Mouse (Mus musculus): ENCODE measurements at regions not wholly inside any gene's neighbourhood (a gene's known extent, or its start where the extent isn't known, plus 50 kb on each side); places are given as distances from the start of the nearest gene placed in this dataset.

- Histone ChIP-seq H3K4me1 (ENCODE audit: control insufficient read depth, insufficient read depth, low read length) (no peaks in the 10 kb centered on the region), H3K4me3 (ENCODE audit: low read depth, low read length) (no peak overlapping the region), H3K9ac (ENCODE audit: low read length) (no peak overlapping the region), H3K27ac (ENCODE audit: low read depth, low read length) (no peak overlapping the region), H3K9me3 (ENCODE audit: control insufficient read depth, low read length) (no peaks in the 10 kb centered on the region), H3K4me2 (ENCODE audit: low read depth) (no peak overlapping the region), H3K36me3 (ENCODE audit: control insufficient read depth, insufficient read depth, low read length) (no peaks in the 10 kb centered on the region), H3K27me3 (ENCODE audit: control insufficient read depth, insufficient read depth, low read length) (no peaks in the 10 kb centered on the region)
- no peak for ATAC-seq (ENCODE audit: insufficient read depth, low FRiP score, low TSS enrichment)
- DNase-seq (ENCODE audit: low spot score) = no peak
- 80% methylated on average over 3 of the region's 3 CpGs for WGBS
Measured at GRCm38 (mm10) chr3:57923061-57923460, 75.2 kb upstream of the Pfn2 start.

- Histone ChIP-seq H3K9ac (ENCODE audit: low read length) (no peak overlapping the region), H3K36me3 (ENCODE audit: control insufficient read depth, insufficient read depth, low read length) (no peaks in the 10 kb centered on the region), H3K4me2 (ENCODE audit: low read depth) (no peak overlapping the region), H3K9me3 (ENCODE audit: control insufficient read depth, low read length) (no peaks in the 10 kb centered on the region), H3K4me3 (ENCODE audit: low read depth, low read length) (no peak overlapping the region), H3K4me1 (ENCODE audit: control insufficient read depth, insufficient read depth, low read length) (no peaks in the 10 kb centered on the region), H3K27me3 (ENCODE audit: control insufficient read depth, insufficient read depth, low read length) (no peaks in the 10 kb centered on the region), H3K27ac (ENCODE audit: low read depth, low read length) (no peak overlapping the region)
- 90% methylated on average over 3 of the region's 3 CpGs for WGBS
- no peak for ATAC-seq (ENCODE audit: insufficient read depth, low FRiP score, low TSS enrichment)
- no peak for DNase-seq (ENCODE audit: low spot score)
Measured at GRCm38 (mm10) chr3:57932657-57933539, 85.0 kb upstream of the Pfn2 start.

- Histone ChIP-seq H3K36me3 (ENCODE audit: control insufficient read depth, insufficient read depth, low read length) (no peaks in the 10 kb centered on the region), H3K4me2 (ENCODE audit: low read depth) (no peak overlapping the region), H3K4me3 (ENCODE audit: low read depth, low read length) (no peak overlapping the region), H3K4me1 (ENCODE audit: control insufficient read depth, insufficient read depth, low read length) (no peaks in the 10 kb centered on the region), H3K27me3 (ENCODE audit: control insufficient read depth, insufficient read depth, low read length) (no peaks in the 10 kb centered on the region), H3K27ac (ENCODE audit: low read depth, low read length) (no peak overlapping the region), H3K9ac (ENCODE audit: low read length) (no peak overlapping the region), H3K9me3 (ENCODE audit: control insufficient read depth, low read length) (no peaks in the 10 kb centered on the region)
- DNase-seq (ENCODE audit: low spot score) (no peak), ATAC-seq (ENCODE audit: insufficient read depth, low FRiP score, low TSS enrichment) (no peak)
- 81% methylated on average over 5 of the region's 5 CpGs for WGBS
Measured at GRCm38 (mm10) chr3:57935042-57935610, 87.2 kb upstream of the Pfn2 start.

GRCm38 (mm10) chr3:57940504-57941381 is 92.9 kb upstream of the Pfn2 start:
- no peak overlapping the region for H3K9ac ChIP-seq (ENCODE audit: low read length)
- no peaks in the 10 kb centered on the region for H3K4me1 ChIP-seq (ENCODE audit: control insufficient read depth, insufficient read depth, low read length)
- no peaks in the 10 kb centered on the region for H3K27me3 ChIP-seq (ENCODE audit: control insufficient read depth, insufficient read depth, low read length)
- DNase-seq (ENCODE audit: low spot score) (no peak), ATAC-seq (ENCODE audit: insufficient read depth, low FRiP score, low TSS enrichment) (no peak)
- no peaks in the 10 kb centered on the region for H3K9me3 ChIP-seq (ENCODE audit: control insufficient read depth, low read length)
- no peaks in the 10 kb centered on the region for H3K36me3 ChIP-seq (ENCODE audit: control insufficient read depth, insufficient read depth, low read length)
- WGBS = 83% methylated on average over 4 of the region's 4 CpGs
- no peak overlapping the region for H3K4me2 ChIP-seq (ENCODE audit: low read depth)
- H3K4me3 ChIP-seq (ENCODE audit: low read depth, low read length) = no peak overlapping the region
- H3K27ac ChIP-seq (ENCODE audit: low read depth, low read length) = no peak overlapping the region

GRCm38 (mm10) chr3:57944698-57945097 is 96.8 kb upstream of the Pfn2 start:
- no peak overlapping the region for H3K4me3 ChIP-seq (ENCODE audit: low read depth, low read length)
- 85% methylated on average over 2 of the region's 2 CpGs for WGBS
- H3K27me3 ChIP-seq (ENCODE audit: control insufficient read depth, insufficient read depth, low read length) = no peaks in the 10 kb centered on the region
- no peak overlapping the region for H3K4me2 ChIP-seq (ENCODE audit: low read depth)
- no peak overlapping the region for H3K27ac ChIP-seq (ENCODE audit: low read depth, low read length)
- ATAC-seq (ENCODE audit: insufficient read depth, low FRiP score, low TSS enrichment) (no peak), DNase-seq (ENCODE audit: low spot score) (no peak)
- H3K36me3 ChIP-seq (ENCODE audit: control insufficient read depth, insufficient read depth, low read length) = no peaks in the 10 kb centered on the region
- no peak overlapping the region for H3K9ac ChIP-seq (ENCODE audit: low read length)
- H3K9me3 ChIP-seq (ENCODE audit: control insufficient read depth, low read length) = no peaks in the 10 kb centered on the region
- H3K4me1 ChIP-seq (ENCODE audit: control insufficient read depth, insufficient read depth, low read length) = no peaks in the 10 kb centered on the region

- Histone ChIP-seq H3K27me3 (ENCODE audit: control insufficient read depth, insufficient read depth, low read length) (no peaks in the 10 kb centered on the region), H3K9ac (ENCODE audit: low read length) (no peak overlapping the region), H3K4me3 (ENCODE audit: low read depth, low read length) (no peak overlapping the region), H3K36me3 (ENCODE audit: control insufficient read depth, insufficient read depth, low read length) (no peaks in the 10 kb centered on the region), H3K4me2 (ENCODE audit: low read depth) (no peak overlapping the region), H3K4me1 (ENCODE audit: control insufficient read depth, insufficient read depth, low read length) (no peaks in the 10 kb centered on the region), H3K9me3 (ENCODE audit: control insufficient read depth, low read length) (no peaks in the 10 kb centered on the region), H3K27ac (ENCODE audit: low read depth, low read length) (no peak overlapping the region)
- DNase-seq (ENCODE audit: low spot score) (no peak), ATAC-seq (ENCODE audit: insufficient read depth, low FRiP score, low TSS enrichment) (no peak)
- 89% methylated on average over 5 of the region's 5 CpGs for WGBS
Measured at GRCm38 (mm10) chr3:57945765-57946164, 97.9 kb upstream of the Pfn2 start.

GRCm38 (mm10) chr3:57947331-57947730 is 99.5 kb upstream of the Pfn2 start:
- DNase-seq (ENCODE audit: low spot score) (no peak), ATAC-seq (ENCODE audit: insufficient read depth, low FRiP score, low TSS enrichment) (no peak)
- H3K27ac ChIP-seq (ENCODE audit: low read depth, low read length) = no peak overlapping the region
- H3K9me3 ChIP-seq (ENCODE audit: control insufficient read depth, low read length) = no peaks in the 10 kb centered on the region
- no peaks in the 10 kb centered on the region for H3K36me3 ChIP-seq (ENCODE audit: control insufficient read depth, insufficient read depth, low read length)
- no peak overlapping the region for H3K9ac ChIP-seq (ENCODE audit: low read length)
- no peaks in the 10 kb centered on the region for H3K27me3 ChIP-seq (ENCODE audit: control insufficient read depth, insufficient read depth, low read length)
- H3K4me3 ChIP-seq (ENCODE audit: low read depth, low read length) = no peak overlapping the region
- 87% methylated on average over 2 of the region's 2 CpGs for WGBS
- no peak overlapping the region for H3K4me2 ChIP-seq (ENCODE audit: low read depth)
- H3K4me1 ChIP-seq (ENCODE audit: control insufficient read depth, insufficient read depth, low read length) = no peaks in the 10 kb centered on the region

- Histone ChIP-seq H3K9me3 (ENCODE audit: control insufficient read depth, low read length) (no peaks in the 10 kb centered on the region), H3K27ac (ENCODE audit: low read depth, low read length) (no peak overlapping the region), H3K4me2 (ENCODE audit: low read depth) (no peak overlapping the region), H3K4me1 (ENCODE audit: control insufficient read depth, insufficient read depth, low read length) (no peaks in the 10 kb centered on the region), H3K4me3 (ENCODE audit: low read depth, low read length) (no peak overlapping the region), H3K36me3 (ENCODE audit: control insufficient read depth, insufficient read depth, low read length) (no peaks in the 10 kb centered on the region), H3K27me3 (ENCODE audit: control insufficient read depth, insufficient read depth, low read length) (no peaks in the 10 kb centered on the region), H3K9ac (ENCODE audit: low read length) (no peak overlapping the region)
- WGBS = 90% methylated on average over 1 of the region's 1 CpGs
- ATAC-seq (ENCODE audit: insufficient read depth, low FRiP score, low TSS enrichment) (no peak), DNase-seq (ENCODE audit: low spot score) (no peak)
Measured at GRCm38 (mm10) chr3:57948720-57949119, 100.8 kb upstream of the Pfn2 start.

Measured in neural tube, embryonic 11.5 days (tissue).